ENCODE assay signal across 16 mouse cellular contexts in genomic region chr9:27661431-27662300, GRCm38 (mm10).
"Had no signal": no experiment of that assay in that cellular context is flagged by ENCODE, and none has a peak within 500 bp of the region (broad histone marks: within the 10 kb centered on the region; RNA-seq: fewer than 3 reads in every experiment).

No protein-coding gene starts in this region.

- DNase-seq: retina, postnatal 1 day; right cerebral cortex, adult 18-20 months; right cerebral cortex, postnatal 14 days; right cerebral cortex, postnatal 25 days; right cerebral cortex, postnatal 4 days; spleen, adult 18-20 months; thymus, adult 18-20 months; thymus, adult 2 months; thymus, postnatal 14 days; thymus, postnatal 25 days; thymus, postnatal 36 days; thymus, postnatal 4 days had no signal

- H3K4me2 ChIP-seq: neural tube, embryonic 13.5 days; neural tube, embryonic 15.5 days; stomach, embryonic 15.5 days had no signal

- H3K4me1 ChIP-seq: stomach, embryonic 15.5 days had no signal

- H3K9me3 ChIP-seq: neural tube, embryonic 13.5 days; neural tube, embryonic 15.5 days; stomach, embryonic 15.5 days had no signal

- H3K27ac ChIP-seq: neural tube, embryonic 13.5 days; neural tube, embryonic 15.5 days; stomach, embryonic 15.5 days; stomach, postnatal 0 days had no signal

- H3K9ac ChIP-seq: neural tube, embryonic 13.5 days; neural tube, embryonic 15.5 days; stomach, embryonic 15.5 days had no signal

- H3K36me3 ChIP-seq: neural tube, embryonic 13.5 days; neural tube, embryonic 15.5 days; stomach, embryonic 15.5 days had no signal

- H3K4me3 ChIP-seq: neural tube, embryonic 13.5 days; neural tube, embryonic 15.5 days; stomach, embryonic 15.5 days had no signal

- H3K27me3 ChIP-seq: neural tube, embryonic 13.5 days; neural tube, embryonic 15.5 days; stomach, embryonic 15.5 days had no signal
